In genomic region chr10:80239791-80240190, GRCm38 (mm10) we compare ENCODE assay signal across 14 mouse cellular contexts.
"Had no signal": no experiment of that assay in that cellular context is flagged by ENCODE, and none has a peak within 500 bp of the region (broad histone marks: within the 10 kb centered on the region; RNA-seq: fewer than 3 reads in every experiment).

No protein-coding gene starts in this region.

- H3K27me3 ChIP-seq: hindbrain, embryonic 13.5 days; intestine, embryonic 15.5 days; limb, embryonic 13.5 days had no signal

- H3K4me3 ChIP-seq: hindbrain, embryonic 13.5 days; intestine, embryonic 15.5 days; left cerebral cortex, adult 2 months; limb, embryonic 13.5 days had no signal

- ATAC-seq: hindbrain, embryonic 16.5 days; intestine, embryonic 15.5 days; liver, postnatal 0 days; lung, postnatal 0 days had no signal

- DNase-seq: layer of hippocampus, postnatal 36 days; liver; liver, postnatal 0 days; lung, embryonic 14.5 days; thymus, adult 18-20 months; thymus, postnatal 36 days had no signal

- H3K4me2 ChIP-seq: hindbrain, embryonic 13.5 days; intestine, embryonic 15.5 days; limb, embryonic 13.5 days; lung, embryonic 14.5 days had no signal

- H3K9ac ChIP-seq: intestine, embryonic 15.5 days; limb, embryonic 13.5 days; liver, embryonic 14.5 days; liver, postnatal 0 days; lung, embryonic 14.5 days had no signal

- H3K27ac ChIP-seq: hindbrain, embryonic 13.5 days; intestine, embryonic 15.5 days; left cerebral cortex, adult 2 months; limb, embryonic 13.5 days; liver, embryonic 14.5 days; macrophage had no signal

- H3K9me3 ChIP-seq: hindbrain, embryonic 13.5 days; intestine, embryonic 15.5 days; limb, embryonic 13.5 days had no signal

- H3K4me1 ChIP-seq: hindbrain, embryonic 13.5 days; limb, embryonic 13.5 days had no signal
